Mouse (Mus musculus) midbrain, embryonic 11.5 days (tissue): ENCODE data around the gene Mindy3. TPM values are rescaled to one million over a fixed set of nuclear protein-coding genes. Genes with fewer than 3 reads are reported as not detected.

Experiments used
- ATAC-seq: fragments of 200-750 bp; cut with Nextera tagmentation; 2 replicates; pipeline ENCODE4 v1.8.0; 2017; ENCODE audit warnings: moderate TSS enrichment, moderate library complexity; ENCODE audit not compliant: low FRiP score
- DNase-seq: peaks from one replicate; pipeline ENCODE4 v3.0.0; 2015; ENCODE audit warnings: low spot score; ENCODE audit errors: missing footprints
- H3K27ac ChIP-seq: fragments of 300-500 bp; sonication (generic); 2 replicates; pipeline ENCODE4 v1.5.1; 2014; ENCODE audit warnings: low read depth, low read length
- H3K27me3 ChIP-seq: fragments of 300-500 bp; sonication (generic); 2 replicates; pipeline ENCODE4 v1.6.1; 2014; ENCODE audit warnings: mild to moderate bottlenecking, low read length, moderate library complexity, mixed read lengths; ENCODE audit not compliant: control insufficient read depth, insufficient read depth
- H3K36me3 ChIP-seq: fragments of 300-500 bp; sonication (generic); 2 replicates; pipeline ENCODE4 v1.6.1; 2014; ENCODE audit warnings: mild to moderate bottlenecking, low read length, moderate library complexity, mixed read lengths; ENCODE audit not compliant: control insufficient read depth, insufficient read depth
- H3K4me1 ChIP-seq: fragments of 300-500 bp; sonication (generic); 2 replicates; pipeline ENCODE4 v1.6.1; 2014; ENCODE audit warnings: low read length; ENCODE audit not compliant: control insufficient read depth, insufficient read depth
- H3K4me2 ChIP-seq: fragments of 300-500 bp; sonication (generic); 2 replicates; pipeline ENCODE4 v1.6.1; 2014; ENCODE audit warnings: mild to moderate bottlenecking, moderate library complexity
- H3K4me3 ChIP-seq: fragments of 300-500 bp; sonication (generic); 2 replicates; pipeline ENCODE4 v1.5.1; 2014; ENCODE audit warnings: low read depth, low read length
- H3K9ac ChIP-seq: fragments of 300-500 bp; sonication (generic); 2 replicates; pipeline ENCODE4 v1.6.1; 2014; ENCODE audit warnings: low read length
- H3K9me3 ChIP-seq: fragments of 300-500 bp; sonication (generic); 2 replicates; pipeline ENCODE4 v1.6.1; 2016; ENCODE audit warnings: low read length; ENCODE audit not compliant: control insufficient read depth
- WGBS: fragments of 180-500 bp; shearing (Covaris S2); extraction: QIAGEN DNeasy Blood & Tissue Kit; methylation state at CpG from one replicate; pipeline ENCODE4 v1.1.7; 2014; 5-methylcytosine and 5-hydroxymethylcytosine counted together
- polyA plus RNA-seq: library from polyadenylated mRNA; unstranded; fragments of >200 nt; fragmentation: Nextera tagmentation; extraction: Ambion mirVana; gene quantifications from 2 replicates; pipeline ENCODE4 v1.2.1, GENCODE M21; 2014

The Mindy3 gene
- polyA plus RNA-seq, 1 experiment from 2014 or later = 43.8 TPM

- no peaks in the 10 kb centered on the region for H3K4me1 ChIP-seq
- H3K9me3 ChIP-seq = no peaks in the 10 kb centered on the region
- H3K4me3 ChIP-seq = no peak overlapping the region
- no peak overlapping the region for H3K27ac ChIP-seq
- 100% methylated on average over 1 of the region's 1 CpGs for WGBS
- H3K27me3 ChIP-seq = no peaks in the 10 kb centered on the region
- H3K9ac ChIP-seq = no peak overlapping the region
- ATAC-seq (no peak), DNase-seq (no peak)
- H3K4me2 ChIP-seq = no peak overlapping the region
- no peaks in the 10 kb centered on the region for H3K36me3 ChIP-seq
Observed at GRCm38 (mm10) chr2:12384389-12384788, 34.9 kb downstream of the Mindy3 start.

GRCm38 (mm10) chr2:12382650-12383049 is 36.6 kb downstream of the Mindy3 start:
- no peaks in the 10 kb centered on the region for H3K36me3 ChIP-seq
- ATAC-seq = no peak
- 73% methylated on average over 4 of the region's 4 CpGs for WGBS
- H3K9me3 ChIP-seq = no peaks in the 10 kb centered on the region
- no peaks in the 10 kb centered on the region for H3K4me1 ChIP-seq
- no peak overlapping the region for H3K27ac ChIP-seq
- no peak overlapping the region for H3K9ac ChIP-seq
- no peak overlapping the region for H3K4me2 ChIP-seq
- DNase-seq = no peak
- H3K4me3 ChIP-seq = no peak overlapping the region
- H3K27me3 ChIP-seq = no peaks in the 10 kb centered on the region

GRCm38 (mm10) chr2:12380233-12380632 is 39.0 kb downstream of the Mindy3 start:
- DNase-seq = no peak
- no peak overlapping the region for H3K9ac ChIP-seq
- no peaks in the 10 kb centered on the region for H3K27me3 ChIP-seq
- no peak overlapping the region for H3K4me3 ChIP-seq
- ATAC-seq = no peak
- WGBS = 78% methylated on average over 2 of the region's 2 CpGs
- H3K9me3 ChIP-seq = no peaks in the 10 kb centered on the region
- no peak overlapping the region for H3K27ac ChIP-seq
- H3K4me1 ChIP-seq = no peaks in the 10 kb centered on the region
- H3K4me2 ChIP-seq = no peak overlapping the region
- H3K36me3 ChIP-seq = no peaks in the 10 kb centered on the region

GRCm38 (mm10) chr2:12378591-12378990 is 40.7 kb downstream of the Mindy3 start:
- Histone ChIP-seq H3K27me3 (no peaks in the 10 kb centered on the region), H3K9ac (no peak overlapping the region), H3K4me3 (no peak overlapping the region), H3K27ac (no peak overlapping the region), H3K9me3 (no peaks in the 10 kb centered on the region), H3K36me3 (no peaks in the 10 kb centered on the region), H3K4me2 (no peak overlapping the region), H3K4me1 (no peaks in the 10 kb centered on the region)
- no peak for DNase-seq
- no peak for ATAC-seq
- WGBS = 91% methylated on average over 5 of the region's 5 CpGs

GRCm38 (mm10) chr2:12377024-12377423 is 42.2 kb downstream of the Mindy3 start:
- Histone ChIP-seq H3K27ac (no peak overlapping the region), H3K36me3 (no peaks in the 10 kb centered on the region), H3K9me3 (no peaks in the 10 kb centered on the region), H3K4me2 (no peak overlapping the region), H3K4me3 (no peak overlapping the region), H3K27me3 (no peaks in the 10 kb centered on the region), H3K4me1 (no peaks in the 10 kb centered on the region), H3K9ac (no peak overlapping the region)
- 48% methylated on average over 1 of the region's 1 CpGs for WGBS
- ATAC-seq (peak; percentile 55; the same call in 1 of the 2 replicates), DNase-seq (no peak)

- no peak for DNase-seq
- no peak overlapping the region for H3K4me3 ChIP-seq
Observed at GRCm38 (mm10) chr2:12372883-12373282, 46.4 kb downstream of the Mindy3 start.

GRCm38 (mm10) chr2:12371401-12371800 is 47.9 kb downstream of the Mindy3 start:
- no peaks in the 10 kb centered on the region for H3K9me3 ChIP-seq
- H3K27ac ChIP-seq = no peak overlapping the region
- ATAC-seq (no peak), DNase-seq (no peak)
- H3K4me1 ChIP-seq = no peaks in the 10 kb centered on the region
- no peak overlapping the region for H3K9ac ChIP-seq
- H3K27me3 ChIP-seq = no peaks in the 10 kb centered on the region
- WGBS = 96% methylated on average over 4 of the region's 4 CpGs
- no peak overlapping the region for H3K4me3 ChIP-seq
- no peak overlapping the region for H3K4me2 ChIP-seq
- no peaks in the 10 kb centered on the region for H3K36me3 ChIP-seq

More at GRCm38 (mm10) chr2:12372883-12373282, 46.4 kb downstream of the Mindy3 start:
- Histone ChIP-seq H3K9ac (no peak overlapping the region), H3K4me2 (no peak overlapping the region), H3K4me1 (no peaks in the 10 kb centered on the region), H3K36me3 (no peaks in the 10 kb centered on the region), H3K27ac (no peak overlapping the region), H3K27me3 (no peaks in the 10 kb centered on the region), H3K9me3 (no peaks in the 10 kb centered on the region)
- no peak for ATAC-seq
- 98% methylated on average over 2 of the region's 2 CpGs for WGBS

GRCm38 (mm10) chr2:12368451-12368850 is 50.8 kb downstream of the Mindy3 start:
- H3K27me3 ChIP-seq = no peaks in the 10 kb centered on the region
- H3K9me3 ChIP-seq = no peaks in the 10 kb centered on the region
- H3K36me3 ChIP-seq = no peaks in the 10 kb centered on the region
- H3K27ac ChIP-seq = no peak overlapping the region
- ATAC-seq (no peak), DNase-seq (no peak)
- no peak overlapping the region for H3K4me2 ChIP-seq
- no peak overlapping the region for H3K4me3 ChIP-seq
- 93% methylated on average over 2 of the region's 2 CpGs for WGBS
- no peak overlapping the region for H3K9ac ChIP-seq
- no peaks in the 10 kb centered on the region for H3K4me1 ChIP-seq

- WGBS = 94% methylated on average over 1 of the region's 1 CpGs
- H3K4me2 ChIP-seq = no peak overlapping the region
- H3K36me3 ChIP-seq = no peaks in the 10 kb centered on the region
- DNase-seq (peak; percentile 53), ATAC-seq (no peak)
- H3K9me3 ChIP-seq = no peaks in the 10 kb centered on the region
- H3K27me3 ChIP-seq = no peaks in the 10 kb centered on the region
- H3K4me1 ChIP-seq = no peaks in the 10 kb centered on the region
- no peak overlapping the region for H3K4me3 ChIP-seq
- H3K9ac ChIP-seq = no peak overlapping the region
- H3K27ac ChIP-seq = no peak overlapping the region
Observed at GRCm38 (mm10) chr2:12368016-12368415, 51.3 kb downstream of the Mindy3 start.

- DNase-seq (peak; percentile 51), ATAC-seq (no peak)
- H3K9ac ChIP-seq = no peak overlapping the region
- H3K4me1 ChIP-seq = no peaks in the 10 kb centered on the region
- H3K4me3 ChIP-seq = no peak overlapping the region
- WGBS = 81% methylated on average over 1 of the region's 1 CpGs
- no peaks in the 10 kb centered on the region for H3K27me3 ChIP-seq
- H3K9me3 ChIP-seq = no peaks in the 10 kb centered on the region
- no peaks in the 10 kb centered on the region for H3K36me3 ChIP-seq
- H3K27ac ChIP-seq = no peak overlapping the region
- no peak overlapping the region for H3K4me2 ChIP-seq
Observed at GRCm38 (mm10) chr2:12361310-12361709, 58.0 kb downstream of the Mindy3 start.
